Mouse (Mus musculus) lung, embryonic 14.5 days (tissue): ENCODE results near the gene Nab2. TPM values are rescaled to one million over a fixed set of nuclear protein-coding genes. Genes with fewer than 3 reads are reported as not detected.
"Not testable (repeated sequence)": the region's sequence is repeated elsewhere in the genome, so short reads cannot be mapped to it uniquely, and the experiment has no call there.

Source experiments
- ATAC-seq: fragments of 200-750 bp; cut with Nextera tagmentation; 2 replicates; pipeline ENCODE4 v1.8.0; 2017; ENCODE audit warnings: mild to moderate bottlenecking, moderate TSS enrichment, moderate library complexity; ENCODE audit not compliant: insufficient read depth
- DNase-seq: peaks from one replicate; pipeline ENCODE4 v3.0.0-alpha.2; 2015
- H3K27ac ChIP-seq: fragments of 300-500 bp; sonication (generic); 2 replicates; pipeline ENCODE4 v1.5.1; 2014; ENCODE audit warnings: low read depth, mild to moderate bottlenecking, moderate library complexity
- H3K27me3 ChIP-seq: fragments of 300-500 bp; sonication (generic); 2 replicates; pipeline ENCODE4 v1.6.1; 2014; ENCODE audit warnings: low read length, control low read depth; ENCODE audit not compliant: insufficient read depth
- H3K36me3 ChIP-seq: fragments of 300-500 bp; sonication (generic); 2 replicates; pipeline ENCODE4 v1.6.1; 2014; ENCODE audit warnings: control low read depth; ENCODE audit not compliant: insufficient read depth
- H3K4me1 ChIP-seq: fragments of 300-500 bp; sonication (generic); 2 replicates; pipeline ENCODE4 v1.6.1; 2014; ENCODE audit warnings: antibody characterized with exemption, control low read depth; ENCODE audit not compliant: insufficient read depth
- H3K4me2 ChIP-seq: fragments of 300-500 bp; sonication (generic); 2 replicates; pipeline ENCODE4 v1.6.1; 2014; ENCODE audit warnings: mild to moderate bottlenecking
- H3K4me3 ChIP-seq: fragments of 300-500 bp; sonication (generic); 2 replicates; pipeline ENCODE4 v1.5.1; 2014; ENCODE audit warnings: low read depth, low read length
- H3K9ac ChIP-seq: fragments of 300-500 bp; sonication (generic); 2 replicates; pipeline ENCODE4 v1.6.1; 2014
- H3K9me3 ChIP-seq: fragments of 300-500 bp; sonication (generic); 2 replicates; pipeline ENCODE4 v1.6.1; 2016; ENCODE audit warnings: low read depth, low read length, control low read depth
- CTCF ChIP-seq: IDR thresholded peaks from 2 replicates; pipeline ENCODE4 v1.5.1; 2016; ENCODE audit warnings: antibody characterized with exemption, low read depth
- WGBS: fragments of 180-500 bp; shearing (Covaris S2); extraction: QIAGEN DNeasy Blood & Tissue Kit; methylation state at CpG from one replicate; pipeline ENCODE4 v1.1.7; 2014; 5-methylcytosine and 5-hydroxymethylcytosine counted together
- polyA plus RNA-seq: library from polyadenylated mRNA; unstranded; fragments of >200 nt; fragmentation: Nextera tagmentation; extraction: Ambion mirVana; gene quantifications from 2 replicates; pipeline ENCODE4 v1.2.1, GENCODE M21; 2014

The Nab2 gene
- polyA plus RNA-seq, 1 experiment from 2014 or later: 13.5 TPM

DNA sequence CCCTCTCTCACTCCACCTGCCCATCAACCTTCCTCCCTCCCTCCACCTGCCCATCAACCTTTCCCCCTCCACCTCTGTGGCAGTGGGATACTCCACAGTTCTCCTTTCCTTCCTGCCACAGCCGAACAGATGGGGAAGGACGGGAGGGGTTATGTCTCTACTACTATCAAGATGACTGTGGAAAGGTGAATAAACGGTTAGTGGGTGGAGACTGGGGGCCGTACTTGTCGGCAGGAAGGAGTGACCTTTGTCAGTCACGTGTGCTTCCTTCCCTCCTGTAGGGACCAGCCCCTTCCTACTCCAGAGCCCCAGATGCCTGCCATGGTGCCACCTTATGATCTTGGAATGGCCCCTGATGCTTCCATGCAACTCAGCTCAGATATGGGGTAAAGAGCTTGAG lies 10.3 kb downstream of the Nab2 start:
- Histone ChIP-seq H3K9ac (no peak overlapping the region), H3K4me1 (peaks cover 16% of the 10 kb centered on the region), H3K27me3 (no peaks in the 10 kb centered on the region), H3K27ac (peak overlapping the region; percentile 13; the same call in 1 of the 2 replicates), H3K9me3 (no peaks in the 10 kb centered on the region), H3K36me3 (peaks cover 55% of the 10 kb centered on the region), H3K4me3 (no peak overlapping the region), H3K4me2 (peak overlapping the region; percentile 26)
- 15% methylated on average over 6 of the region's 6 CpGs for WGBS
- peak; percentile 17 for DNase-seq
- ATAC-seq: no peak
- TF ChIP-seq CTCF: no peak

- H3K4me2 ChIP-seq, ATAC-seq, H3K4me3 ChIP-seq, H3K27me3 ChIP-seq, H3K9ac ChIP-seq, H3K27ac ChIP-seq, DNase-seq, H3K9me3 ChIP-seq: not testable (repeated sequence)
- H3K4me1 ChIP-seq: peaks cover 16% of the 10 kb centered on the region
- 54% methylated on average over 6 of the region's 6 CpGs for WGBS
- peaks cover 55% of the 10 kb centered on the region for H3K36me3 ChIP-seq
Observed at GRCm38 (mm10) chr10:127657617-127658016, 10.8 kb downstream of the Nab2 start.

GRCm38 (mm10) chr10:127654970-127655579 lies 13.3 kb downstream of the Nab2 start:
- 69% methylated on average over 16 of the region's 16 CpGs for WGBS
- peaks cover 6% of the 10 kb centered on the region; the same call in 1 of the 2 replicates for H3K4me1 ChIP-seq
- no peak overlapping the region for H3K4me2 ChIP-seq
- no peak overlapping the region for H3K27ac ChIP-seq
- no peak overlapping the region for H3K9ac ChIP-seq
- no peaks in the 10 kb centered on the region for H3K9me3 ChIP-seq
- H3K4me3 ChIP-seq: no peak overlapping the region
- H3K36me3 ChIP-seq: peaks cover 60% of the 10 kb centered on the region
- ATAC-seq: no peak
- no peak for DNase-seq
- TF ChIP-seq CTCF: no peak
- no peaks in the 10 kb centered on the region for H3K27me3 ChIP-seq

- H3K4me2 ChIP-seq: peak overlapping the region; percentile 52
- H3K4me1 ChIP-seq: peaks cover 6% of the 10 kb centered on the region; the same call in 1 of the 2 replicates
- peak; percentile 61 for ATAC-seq
- H3K36me3 ChIP-seq: peaks cover 59% of the 10 kb centered on the region
- no peaks in the 10 kb centered on the region for H3K9me3 ChIP-seq
- no peaks in the 10 kb centered on the region for H3K27me3 ChIP-seq
- no peak for TF ChIP-seq CTCF
- H3K4me3 ChIP-seq: peak overlapping the region; percentile 14
- WGBS: 38% methylated on average over 21 of the region's 21 CpGs
- H3K9ac ChIP-seq: peak overlapping the region; percentile 29; the same call in 1 of the 2 replicates
- peak overlapping the region; percentile 0; the same call in 1 of the 2 replicates for H3K27ac ChIP-seq
- DNase-seq: peak; percentile 65
Observed at GRCm38 (mm10) chr10:127652906-127653638, 15.3 kb downstream of the Nab2 start.

- Histone ChIP-seq H3K4me1 (peaks cover 11% of the 10 kb centered on the region; the same call in 1 of the 2 replicates), H3K4me3 (no peak overlapping the region), H3K36me3 (peaks cover 22% of the 10 kb centered on the region; the same call in 1 of the 2 replicates), H3K4me2 (no peak overlapping the region), H3K27me3 (no peaks in the 10 kb centered on the region), H3K27ac (no peak overlapping the region), H3K9ac (no peak overlapping the region), H3K9me3 (no peaks in the 10 kb centered on the region)
- DNase-seq (no peak), ATAC-seq (no peak)
- WGBS: 56% methylated on average over 2 of the region's 2 CpGs
- TF ChIP-seq CTCF: no peak
Observed at GRCm38 (mm10) chr10:127645791-127646190, 22.6 kb downstream of the Nab2 start.

- Histone ChIP-seq H3K9ac (peak overlapping the region; percentile 74), H3K36me3 (peaks cover 17% of the 10 kb centered on the region; the same call in 1 of the 2 replicates), H3K4me3 (peak overlapping the region; percentile 56), H3K9me3 (no peaks in the 10 kb centered on the region), H3K27me3 (no peaks in the 10 kb centered on the region), H3K27ac (peak overlapping the region; percentile 95), H3K4me2 (peak overlapping the region; percentile 87), H3K4me1 (peaks cover 11% of the 10 kb centered on the region; the same call in 1 of the 2 replicates)
- no peak for TF ChIP-seq CTCF
- ATAC-seq (peak; percentile 65), DNase-seq (peak; percentile 90)
- 1% methylated on average over 25 of the region's 25 CpGs for WGBS
Observed at GRCm38 (mm10) chr10:127643553-127644238, 24.7 kb downstream of the Nab2 start.
